Mouse (Mus musculus) forebrain, embryonic 14.5 days (tissue): ENCODE measurements at regions not wholly inside any gene's neighbourhood (a gene's known extent, or its start where the extent isn't known, plus 50 kb on each side); places are given as distances from the start of the nearest gene placed in this dataset.
A peak's percentile ranks its signal among the peaks of the same experiment; 100 is the strongest.

Experiments
- ATAC-seq: fragments of 200-750 bp; cut with Nextera tagmentation; 2 replicates; pipeline ENCODE4 v1.8.0; 2017; ENCODE audit warnings: mild to moderate bottlenecking, moderate library complexity
- DNase-seq: peaks from one replicate; pipeline ENCODE4 v3.0.0-alpha.2; 2015; ENCODE audit warnings: low spot score
- H3K27ac ChIP-seq: fragments of 300-500 bp; sonication (generic); 2 replicates; pipeline ENCODE4 v1.5.1; 2014; ENCODE audit warnings: low read depth, mild to moderate bottlenecking, control low read depth, low read length, moderate library complexity
- H3K27me3 ChIP-seq: fragments of 300-500 bp; sonication (generic); replicated peaks from 2 replicates; pipeline ENCODE4 v1.6.1; 2014; ENCODE audit warnings: low read length, control low read depth, mixed read lengths; ENCODE audit not compliant: control insufficient read depth, insufficient read depth
- H3K36me3 ChIP-seq: fragments of 300-500 bp; sonication (generic); 2 replicates; pipeline ENCODE4 v1.6.1; 2014; ENCODE audit warnings: low read length, control low read depth; ENCODE audit not compliant: control insufficient read depth, insufficient read depth
- H3K4me1 ChIP-seq: fragments of 300-500 bp; sonication (generic); 2 replicates; pipeline ENCODE4 v1.6.1; 2014; ENCODE audit warnings: antibody characterized with exemption, low read length, control low read depth; ENCODE audit not compliant: control insufficient read depth, insufficient read depth
- H3K4me2 ChIP-seq: fragments of 300-500 bp; sonication (generic); 2 replicates; pipeline ENCODE4 v1.6.1; 2014; ENCODE audit warnings: mild to moderate bottlenecking, control low read depth, low read length
- H3K4me3 ChIP-seq: fragments of 300-500 bp; sonication (generic); 2 replicates; pipeline ENCODE4 v1.5.1; 2014; ENCODE audit warnings: low read depth, low read length, control low read depth
- H3K9ac ChIP-seq: fragments of 300-500 bp; sonication (generic); 2 replicates; pipeline ENCODE4 v1.6.1; 2014; ENCODE audit warnings: mild to moderate bottlenecking, low read length, control low read depth, moderate library complexity
- H3K9me3 ChIP-seq: fragments of 300-500 bp; sonication (generic); replicated peaks from 2 replicates; pipeline ENCODE4 v1.6.1; 2016; ENCODE audit warnings: low read length, control low read depth, mixed read lengths; ENCODE audit not compliant: control insufficient read depth
- WGBS: fragments of 180-500 bp; shearing (Covaris S2); extraction: QIAGEN DNeasy Blood & Tissue Kit; methylation state at CpG from one replicate; pipeline ENCODE4 v1.1.7; 2014; 5-methylcytosine and 5-hydroxymethylcytosine counted together

- ATAC-seq, result peak; percentile 69
- Histone ChIP-seq H3K9me3 (no peaks in the 10 kb centered on the region), H3K27me3 (no peaks in the 10 kb centered on the region), H3K4me1 (peaks cover 21% of the 10 kb centered on the region; the same call in 1 of the 2 replicates), H3K4me3 (no peak overlapping the region), H3K9ac (no peak overlapping the region), H3K4me2 (peak overlapping the region; percentile 14; the same call in 1 of the 2 replicates), H3K27ac (peak overlapping the region; percentile 36; the same call in 1 of the 2 replicates), H3K36me3 (no peaks in the 10 kb centered on the region)
- 37% methylated on average over 16 of the region's 16 CpGs for WGBS
- peak; percentile 81 for DNase-seq
Observed at GRCm38 (mm10) chr9:43473601-43474302, 163.1 kb downstream of the Trim29 start.

GRCm38 (mm10) chr9:43474303-43474643 lies 163.6 kb downstream of the Trim29 start:
- Histone ChIP-seq H3K4me3 (no peak overlapping the region), H3K36me3 (no peaks in the 10 kb centered on the region), H3K27ac (0 out of 2 replicates have a peak overlapping the region, but pooled peaks have one; percentile 21), H3K4me1 (peaks cover 21% of the 10 kb centered on the region; the same call in 1 of the 2 replicates), H3K9ac (no peak overlapping the region), H3K4me2 (peak overlapping the region; percentile 14; the same call in 1 of the 2 replicates), H3K27me3 (no peaks in the 10 kb centered on the region), H3K9me3 (no peaks in the 10 kb centered on the region)
- WGBS, result 68% methylated on average over 4 of the region's 4 CpGs
- DNase-seq (no peak), ATAC-seq (no peak)

GRCm38 (mm10) chr9:43480826-43481591 lies 170.4 kb downstream of the Trim29 start:
- Histone ChIP-seq H3K4me3 (no peak overlapping the region), H3K27me3 (no peaks in the 10 kb centered on the region), H3K9me3 (no peaks in the 10 kb centered on the region), H3K9ac (no peak overlapping the region), H3K36me3 (no peaks in the 10 kb centered on the region), H3K4me1 (no peaks in the 10 kb centered on the region; the same call in 1 of the 2 replicates), H3K27ac (no peak overlapping the region), H3K4me2 (no peak overlapping the region)
- peak; percentile 72 for ATAC-seq
- WGBS, result 41% methylated on average over 3 of the region's 3 CpGs
- DNase-seq, result peak; percentile 80

GRCm38 (mm10) chr9:43482101-43483090 lies 171.7 kb downstream of the Trim29 start:
- WGBS, result 84% methylated on average over 11 of the region's 11 CpGs
- no peaks in the 10 kb centered on the region for H3K27me3 ChIP-seq
- no peaks in the 10 kb centered on the region; the same call in 1 of the 2 replicates for H3K4me1 ChIP-seq
- no peak for DNase-seq
- ATAC-seq, result no peak
- no peak overlapping the region for H3K27ac ChIP-seq
- no peaks in the 10 kb centered on the region for H3K9me3 ChIP-seq
- no peak overlapping the region for H3K9ac ChIP-seq
- no peak overlapping the region for H3K4me2 ChIP-seq
- no peak overlapping the region for H3K4me3 ChIP-seq
- H3K36me3 ChIP-seq, result no peaks in the 10 kb centered on the region

- WGBS, result 64% methylated on average over 2 of the region's 2 CpGs
- H3K9me3 ChIP-seq, result no peaks in the 10 kb centered on the region
- H3K27ac ChIP-seq, result no peak overlapping the region
- H3K4me2 ChIP-seq, result no peak overlapping the region
- no peak overlapping the region for H3K4me3 ChIP-seq
- no peaks in the 10 kb centered on the region; the same call in 1 of the 2 replicates for H3K4me1 ChIP-seq
- no peak overlapping the region for H3K9ac ChIP-seq
- no peak for DNase-seq
- no peaks in the 10 kb centered on the region for H3K27me3 ChIP-seq
- H3K36me3 ChIP-seq, result no peaks in the 10 kb centered on the region
- no peak for ATAC-seq
Observed at GRCm38 (mm10) chr9:43483195-43483594, 172.5 kb downstream of the Trim29 start.

- no peak overlapping the region for H3K4me3 ChIP-seq
- no peak overlapping the region for H3K27ac ChIP-seq
- no peaks in the 10 kb centered on the region for H3K9me3 ChIP-seq
- H3K9ac ChIP-seq, result no peak overlapping the region
- no peak overlapping the region for H3K4me2 ChIP-seq
- H3K27me3 ChIP-seq, result no peaks in the 10 kb centered on the region
- DNase-seq (no peak), ATAC-seq (no peak)
- no peaks in the 10 kb centered on the region; the same call in 1 of the 2 replicates for H3K4me1 ChIP-seq
- H3K36me3 ChIP-seq, result no peaks in the 10 kb centered on the region
- WGBS, result 87% methylated on average over 2 of the region's 2 CpGs
Observed at GRCm38 (mm10) chr9:43483906-43484305, 173.3 kb downstream of the Trim29 start.

GRCm38 (mm10) chr9:43486704-43487103 lies 176.1 kb downstream of the Trim29 start:
- Histone ChIP-seq H3K27ac (no peak overlapping the region), H3K4me2 (no peak overlapping the region), H3K9ac (no peak overlapping the region), H3K27me3 (no peaks in the 10 kb centered on the region), H3K4me3 (no peak overlapping the region), H3K9me3 (no peaks in the 10 kb centered on the region), H3K36me3 (no peaks in the 10 kb centered on the region), H3K4me1 (no peaks in the 10 kb centered on the region)
- 71% methylated on average over 4 of the region's 4 CpGs for WGBS
- DNase-seq (no peak), ATAC-seq (no peak)

GRCm38 (mm10) chr9:43489205-43489604 lies 178.6 kb downstream of the Trim29 start:
- Histone ChIP-seq H3K4me1 (no peaks in the 10 kb centered on the region), H3K27me3 (no peaks in the 10 kb centered on the region), H3K9me3 (no peaks in the 10 kb centered on the region), H3K4me2 (no peak overlapping the region), H3K36me3 (no peaks in the 10 kb centered on the region), H3K4me3 (no peak overlapping the region), H3K9ac (no peak overlapping the region), H3K27ac (no peak overlapping the region)
- 73% methylated on average over 8 of the region's 8 CpGs for WGBS
- DNase-seq (no peak), ATAC-seq (no peak)
